Mouse (Mus musculus) hindbrain, embryonic 10.5 days (tissue): ENCODE measurements around the gene AC161166.1. TPM values are rescaled to one million over a fixed set of nuclear protein-coding genes. Genes with fewer than 3 reads are reported as not detected.

Source experiments
- DNase-seq: peaks from one replicate; pipeline ENCODE4 v3.0.0-alpha.2; 2017; ENCODE audit warnings: low spot score
- H3K27ac ChIP-seq: fragments of 300-500 bp; sonication (generic); 2 replicates; pipeline ENCODE4 v1.5.1; 2016; ENCODE audit warnings: mild to moderate bottlenecking, moderate library complexity
- H3K27me3 ChIP-seq: fragments of 300-500 bp; sonication (generic); 2 replicates; pipeline ENCODE4 v1.6.1; 2016; ENCODE audit warnings: mild to moderate bottlenecking; ENCODE audit not compliant: poor library complexity, insufficient read depth, severe bottlenecking
- H3K36me3 ChIP-seq: fragments of 300-500 bp; sonication (generic); 2 replicates; pipeline ENCODE4 v1.6.1; 2016; ENCODE audit warnings: mild to moderate bottlenecking, moderate library complexity
- H3K4me1 ChIP-seq: fragments of 300-500 bp; sonication (generic); replicated peaks from 2 replicates; pipeline ENCODE4 v1.6.1; 2016; ENCODE audit warnings: mild to moderate bottlenecking
- H3K4me3 ChIP-seq: fragments of 300-500 bp; sonication (generic); 2 replicates; pipeline ENCODE4 v1.5.1; 2016; ENCODE audit warnings: mild to moderate bottlenecking, moderate library complexity
- H3K9me3 ChIP-seq: fragments of 300-500 bp; sonication (generic); 2 replicates; pipeline ENCODE4 v1.6.1; 2016; ENCODE audit warnings: mild to moderate bottlenecking, moderate library complexity
- WGBS: fragments of 180-500 bp; shearing (Covaris S2); methylation state at CpG from one replicate; pipeline ENCODE4 v1.1.7; 2016; 5-methylcytosine and 5-hydroxymethylcytosine counted together
- polyA plus RNA-seq: library from polyadenylated mRNA; unstranded; fragments of >200 nt; fragmentation: Nextera tagmentation; extraction: Ambion mirVana; gene quantifications from 2 replicates; pipeline ENCODE4 v1.2.1, GENCODE M21; 2016

Gene AC161166.1
- polyA plus RNA-seq, 1 experiment from 2014 or later = 1.1 TPM

- peak; percentile 44 for DNase-seq
- H3K27me3 ChIP-seq = peaks cover 11% of the 10 kb centered on the region; the same call in 1 of the 2 replicates
- peak within 1 kb of the TSS; percentile 34 for H3K4me3 ChIP-seq
- peak within 1 kb of the TSS; percentile 51; the same call in 1 of the 2 replicates for H3K27ac ChIP-seq
- H3K4me1 ChIP-seq = peaks cover 13% of the 10 kb centered on the region
- 10% methylated on average over 27 of the region's 27 CpGs for WGBS
- no peaks in the 10 kb centered on the region for H3K9me3 ChIP-seq
- H3K36me3 ChIP-seq = no peaks in the 10 kb centered on the region
Observed at GRCm38 (mm10) chr7:24462388-24463319, 49.6 kb downstream of the AC161166.1 start, which contains the start of gene Plaur. Plaur (plus strand) TSS chr7:24462484.

GRCm38 (mm10) chr7:24461376-24462051 lies 50.7 kb downstream of the AC161166.1 start:
- Histone ChIP-seq H3K9me3 (no peaks in the 10 kb centered on the region), H3K27me3 (peaks cover 11% of the 10 kb centered on the region; the same call in 1 of the 2 replicates), H3K4me1 (peaks cover 13% of the 10 kb centered on the region), H3K4me3 (no peak overlapping the region), H3K27ac (no peak overlapping the region), H3K36me3 (no peaks in the 10 kb centered on the region)
- 71% methylated on average over 14 of the region's 14 CpGs for WGBS
- no peak for DNase-seq

Other genes with a start within 250 kb of the AC161166.1 start
- gene Zfp93, start 242.0 kb downstream of the AC161166.1 start, polyA plus RNA-seq = 6.0 TPM in 2 replicates
- gene Zfp61, start 211.2 kb downstream of the AC161166.1 start, polyA plus RNA-seq = 35.4 and 40.3 TPM in 2 replicates
- gene Zfp94, start 195.8 kb downstream of the AC161166.1 start, polyA plus RNA-seq = 10.8 and 13.2 TPM in 2 replicates
- 0.25 TPM in 1 of 2 replicates, not detected in the other for gene Tescl, start 178.5 kb downstream of the AC161166.1 start, polyA plus RNA-seq
- gene Lypd5, start 163.3 kb downstream of the AC161166.1 start, polyA plus RNA-seq = not detected in 2 replicates
- 3.9 and 4.2 TPM in 2 replicates for gene Kcnn4, start 142.2 kb downstream of the AC161166.1 start, polyA plus RNA-seq
- gene Smg9, start 112.8 kb downstream of the AC161166.1 start, polyA plus RNA-seq = 27.4 and 32.7 TPM in 2 replicates
- not detected in 2 replicates for gene Irgc1, start 60.2 kb downstream of the AC161166.1 start, polyA plus RNA-seq
- 0.77 and 1.9 TPM in 2 replicates for gene Plaur, start 50.0 kb downstream of the AC161166.1 start, polyA plus RNA-seq
- gene Cadm4, start 30.4 kb downstream of the AC161166.1 start, polyA plus RNA-seq = 12.1 and 38.6 TPM in 2 replicates
- gene Zfp428, start 5.4 kb downstream of the AC161166.1 start, polyA plus RNA-seq = 109 and 150 TPM in 2 replicates
- gene Irgq, start 18.2 kb upstream of the AC161166.1 start, polyA plus RNA-seq = 10.7 and 14.9 TPM in 2 replicates
- 0.26 TPM in 1 of 2 replicates, not detected in the other for gene Pinlyp, start 33.7 kb upstream of the AC161166.1 start, polyA plus RNA-seq
- 132 and 160 TPM in 2 replicates for gene Xrcc1, start 33.8 kb upstream of the AC161166.1 start, polyA plus RNA-seq
- 22.2 and 23.2 TPM in 2 replicates for gene Ethe1, start 75.1 kb upstream of the AC161166.1 start, polyA plus RNA-seq
- gene Zfp575, start 75.2 kb upstream of the AC161166.1 start, polyA plus RNA-seq = 2.0 and 3.2 TPM in 2 replicates
- gene Phldb3, start 98.3 kb upstream of the AC161166.1 start, polyA plus RNA-seq = not detected in 2 replicates
- gene Lypd3, start 124.1 kb upstream of the AC161166.1 start, polyA plus RNA-seq = 0.47 and 2.1 TPM in 2 replicates
- gene Tex101, start 164.2 kb upstream of the AC161166.1 start, polyA plus RNA-seq = not detected in 2 replicates
- not detected in 2 replicates for gene BC049730, start 196.8 kb upstream of the AC161166.1 start, polyA plus RNA-seq
- not detected in 2 replicates for gene Gm4763, start 214.5 kb upstream of the AC161166.1 start, polyA plus RNA-seq
- gene Cd177, start 247.9 kb upstream of the AC161166.1 start, polyA plus RNA-seq = not detected in 2 replicates